Mouse (Mus musculus) thymus, postnatal 0 days (tissue): ENCODE data around the gene Gjc1. TPM values are rescaled to one million over a fixed set of nuclear protein-coding genes. Genes with fewer than 3 reads are reported as not detected.
A peak's percentile ranks its signal among the peaks of the same experiment; 100 is the strongest.

ENCODE experiments used
- DNase-seq: peaks from one replicate; pipeline ENCODE4 v3.0.0-alpha.2; 2015; ENCODE audit warnings: low spot score
- polyA plus RNA-seq: library from polyadenylated mRNA; unstranded; fragments of >200 nt; fragmentation: Nextera tagmentation; extraction: Ambion mirVana; gene quantifications from 2 replicates; pipeline ENCODE4 v1.2.1, GENCODE M21; 2015

Gjc1 gene
- polyA plus RNA-seq, 1 experiment from 2014 or later = 4.8 TPM

- peak; percentile 17 for DNase-seq
These were observed 1.1 kb downstream of the Gjc1 start for GRCm38 (mm10) chr11:102818121-102819020.

GRCm38 (mm10) chr11:102814881-102815280, 4.6 kb downstream of the Gjc1 start:
- DNase-seq = no peak

GRCm38 (mm10) chr11:102810721-102811485, 8.6 kb downstream of the Gjc1 start:
- no peak for DNase-seq

GRCm38 (mm10) chr11:102808246-102808645, 11.3 kb downstream of the Gjc1 start:
- no peak for DNase-seq

GRCm38 (mm10) chr11:102803453-102803852, 16.0 kb downstream of the Gjc1 start:
- no peak for DNase-seq

- DNase-seq = no peak
These were observed 25.3 kb downstream of the Gjc1 start for GRCm38 (mm10) chr11:102794157-102794556.

- DNase-seq = no peak
These were observed 27.6 kb downstream of the Gjc1 start for GRCm38 (mm10) chr11:102791682-102792445.

GRCm38 (mm10) chr11:102787688-102788177, 31.8 kb downstream of the Gjc1 start:
- DNase-seq = no peak

GRCm38 (mm10) chr11:102783443-102783842, 36.1 kb downstream of the Gjc1 start:
- no peak for DNase-seq

- DNase-seq = no peak
These were observed 38.0 kb downstream of the Gjc1 start for GRCm38 (mm10) chr11:102781523-102781922.

- DNase-seq = no peak
These were observed 38.5 kb downstream of the Gjc1 start for GRCm38 (mm10) chr11:102780986-102781351.

GRCm38 (mm10) chr11:102780271-102780985, 39.1 kb downstream of the Gjc1 start:
- no peak for DNase-seq

GRCm38 (mm10) chr11:102779824-102780223, 39.7 kb downstream of the Gjc1 start:
- DNase-seq = no peak

GRCm38 (mm10) chr11:102779081-102779638, 40.3 kb downstream of the Gjc1 start:
- no peak for DNase-seq

GRCm38 (mm10) chr11:102778597-102778996, 40.9 kb downstream of the Gjc1 start:
- DNase-seq = no peak

- no peak for DNase-seq
These were observed 41.3 kb downstream of the Gjc1 start for GRCm38 (mm10) chr11:102778165-102778564.

- no peak for DNase-seq
These were observed 41.9 kb downstream of the Gjc1 start for GRCm38 (mm10) chr11:102777598-102777997.

- peak; percentile 31 for DNase-seq
These were observed 44.8 kb downstream of the Gjc1 start for GRCm38 (mm10) chr11:102774621-102775141.

- DNase-seq = peak; percentile 83
These were observed 45.5 kb downstream of the Gjc1 start for GRCm38 (mm10) chr11:102773713-102774611.
